Mouse (Mus musculus) CH12.LX (cell line): ENCODE measurements around the gene Cbfb. TPM values are rescaled to one million over a fixed set of nuclear protein-coding genes. Genes with fewer than 3 reads are reported as not detected.

ENCODE experiments used
- DNase-seq: peaks from one replicate; pipeline ENCODE4 v3.0.0-alpha.2; 2013; ENCODE audit errors: extremely low read depth
- H3K27ac ChIP-seq: 2 replicates; pipeline ENCODE4 v1.5.1; 2012; ENCODE audit warnings: low read depth, mild to moderate bottlenecking, control low read depth, moderate library complexity; ENCODE audit not compliant: insufficient read depth
- H3K27me3 ChIP-seq: replicated peaks from 2 replicates; pipeline ENCODE3; 2012; ENCODE audit warnings: inconsistent platforms
- H3K36me3 ChIP-seq, 2 experiments: replicated peaks in 1 of 2; 2 replicates each; pipeline versions ENCODE3 to v1.6.1; 2012; ENCODE audit warnings: inconsistent platforms in 1 of 2, low read length in 1 of 2, mild to moderate bottlenecking in 1 of 2, mixed read lengths in 1 of 2, moderate library complexity in 1 of 2; ENCODE audit not compliant: control insufficient read depth in 1 of 2, insufficient read depth in 1 of 2
- H3K4me1 ChIP-seq, 2 experiments: 2 replicates each; pipeline ENCODE4 v1.6.1; 2012; ENCODE audit warnings: inconsistent platforms in 1 of 2, moderate library complexity in 1 of 2; ENCODE audit not compliant: insufficient read depth in 2 of 2, control insufficient read depth in 1 of 2
- H3K4me2 ChIP-seq: 2 replicates; pipeline ENCODE4 v1.6.1; 2012; ENCODE audit warnings: low read depth, mild to moderate bottlenecking, control low read depth; ENCODE audit not compliant: poor library complexity, insufficient read depth, severe bottlenecking
- H3K4me3 ChIP-seq, 3 experiments: fragments of 150-350 bp in 1 of 3; sonication (generic) in 1 of 3; replicated peaks in 1 of 3; 2 replicates each; pipeline versions ENCODE3 to v1.5.1; 2011 to 2012; ENCODE audit warnings: low read depth in 2 of 3, low read length in 2 of 3, mild to moderate bottlenecking in 2 of 3, moderate library complexity in 2 of 3, control low read depth in 1 of 3, improper control_type of control experiment in 1 of 3, inconsistent platforms in 1 of 3, mixed read lengths in 1 of 3; ENCODE audit not compliant: poor library complexity in 1 of 3
- H3K79me2 ChIP-seq: replicated peaks from 2 replicates; pipeline ENCODE4 v1.6.1; 2012; ENCODE audit warnings: mild to moderate bottlenecking, moderate library complexity; ENCODE audit not compliant: control insufficient read depth, poor library complexity, insufficient read depth, severe bottlenecking; ENCODE audit errors: extremely low read depth
- H3K9ac ChIP-seq: 2 replicates; pipeline ENCODE4 v1.6.1; 2012; ENCODE audit warnings: low read depth, mild to moderate bottlenecking, control low read depth, moderate library complexity; ENCODE audit not compliant: insufficient read depth
- H3K9me3 ChIP-seq: replicated peaks from 2 replicates; pipeline ENCODE3; 2012; ENCODE audit warnings: low read length, inconsistent platforms, mixed read lengths
- CHD1 ChIP-seq: IDR thresholded peaks from 2 replicates; pipeline ENCODE4 v1.6.1; 2012; ENCODE audit warnings: low read depth, low read length, improper control_type of control experiment, inconsistent platforms
- CHD2 ChIP-seq: IDR thresholded peaks from 2 replicates; pipeline ENCODE4 v1.6.1; 2011; ENCODE audit warnings: low read length, improper control_type of control experiment
- E2F4 ChIP-seq: IDR thresholded peaks from 2 replicates; pipeline ENCODE4 v1.6.1; 2011; ENCODE audit warnings: low read depth, low read length, improper control_type of control experiment; ENCODE audit not compliant: insufficient replicate concordance
- EP300 ChIP-seq: IDR thresholded peaks from 2 replicates; pipeline ENCODE4 v1.6.1; 2011; ENCODE audit warnings: low read length, improper control_type of control experiment
- ETS1 ChIP-seq: conservative IDR thresholded peaks from 2 replicates; pipeline ENCODE4 v1.6.1; 2012; ENCODE audit warnings: low read depth, mild to moderate bottlenecking, inconsistent platforms, low read length, improper control_type of control experiment, moderate library complexity
- HCFC1 ChIP-seq: IDR thresholded peaks from 2 replicates; pipeline ENCODE4 v1.6.1; 2012; ENCODE audit warnings: low read depth, mild to moderate bottlenecking, inconsistent platforms, low read length, improper control_type of control experiment
- JUN ChIP-seq: IDR thresholded peaks from 2 replicates; pipeline ENCODE4 v1.6.1; 2011; ENCODE audit warnings: low read depth, mild to moderate bottlenecking, low read length, improper control_type of control experiment, moderate library complexity; ENCODE audit not compliant: insufficient read depth
- JUND ChIP-seq: conservative IDR thresholded peaks from 2 replicates; pipeline ENCODE4 v1.6.1; 2011; ENCODE audit warnings: low read depth, low read length, improper control_type of control experiment
- MAFK ChIP-seq: IDR thresholded peaks from 2 replicates; pipeline ENCODE4 v1.6.1; 2011; ENCODE audit warnings: low read length, improper control_type of control experiment; ENCODE audit not compliant: insufficient replicate concordance
- MAX ChIP-seq: IDR thresholded peaks from 2 replicates; pipeline ENCODE4 v1.6.1; 2011; ENCODE audit warnings: low read length, improper control_type of control experiment
- MAZ ChIP-seq: IDR thresholded peaks from 2 replicates; pipeline ENCODE4 v1.6.1; 2012; ENCODE audit warnings: low read depth, mild to moderate bottlenecking, inconsistent platforms, low read length, improper control_type of control experiment, moderate library complexity
- MXI1 ChIP-seq: IDR thresholded peaks from 2 replicates; pipeline ENCODE4 v1.6.1; 2011; ENCODE audit warnings: mild to moderate bottlenecking, low read depth, low read length, improper control_type of control experiment
- RAD21 ChIP-seq: IDR thresholded peaks from 2 replicates; pipeline ENCODE4 v1.6.1; 2011; ENCODE audit warnings: low read depth, mild to moderate bottlenecking, low read length, improper control_type of control experiment, moderate library complexity
- SMC3 ChIP-seq: IDR thresholded peaks from 2 replicates; pipeline ENCODE4 v1.6.1; 2011; ENCODE audit warnings: low read depth, low read length, improper control_type of control experiment
- TBP ChIP-seq: conservative IDR thresholded peaks from 2 replicates; pipeline ENCODE4 v1.6.1; 2011; ENCODE audit warnings: low read depth, low read length, improper control_type of control experiment
- ZC3H11A ChIP-seq: IDR thresholded peaks from 2 replicates; pipeline ENCODE4 v1.6.1; 2012; ENCODE audit warnings: low read depth, mild to moderate bottlenecking, inconsistent platforms, low read length, improper control_type of control experiment
- ZKSCAN1 ChIP-seq: IDR thresholded peaks from 2 replicates; pipeline ENCODE4 v1.6.1; 2012; ENCODE audit warnings: low read depth, inconsistent platforms, low read length, improper control_type of control experiment, borderline replicate concordance
- ZNF384 ChIP-seq: IDR thresholded peaks from 2 replicates; pipeline ENCODE4 v1.6.1; 2012; ENCODE audit warnings: low read depth, low read length, improper control_type of control experiment, inconsistent platforms
- dilution Hi-C: fragments of 300-500 bp; cut with MboI; formaldehyde crosslinking; loops from 2 replicates; pipeline ENCODE4 v1.14.3; 2020; ENCODE audit warnings: low sequenced_read_pairs; ENCODE audit not compliant: extremely low pct_unique_long_range_greater_than_20kb, extremely low pct_ligation_motif_present
- in situ Hi-C: fragments of 300-500 bp; cut with MboI; formaldehyde crosslinking; loops from 3 replicates; pipeline ENCODE4 v1.14.3; 2019; ENCODE audit warnings: low sequenced_read_pairs, low pct_ligation_motif_present, low pct_unique_long_range_greater_than_20kb, mixed read lengths
- polyA plus RNA-seq: library from polyadenylated mRNA; unstranded; fragments of >175 nt; gene quantifications from 2 replicates; pipeline ENCODE4 v1.2.1, GENCODE M21; 2012; ENCODE audit warnings: low read depth; ENCODE audit not compliant: insufficient read length
- total RNA-seq, 2 experiments: library from RNA; depleted of rRNA; stranded (reverse); fragments of 300-350 nt in 1 of 2; fragments of >200 nt in 1 of 2; gene quantifications; 2 replicates each; pipeline ENCODE4 v1.2.3; 2012 to 2014

Cbfb gene
- total and polyA plus RNA-seq, 3 experiments = 49.7 to 170 (median 97.7) TPM

- no peak overlapping the region for H3K4me2 ChIP-seq
- TF ChIP-seq E2F4 (no peak), RAD21 (no peak), MAX (no peak), CHD2 (no peak), ETS1 (no peak), CHD1 (no peak), JUN (no peak), JUND (no peak), ZNF384 (no peak), SMC3 (no peak), ZKSCAN1 (no peak)
- TF ChIP-seq, all 38 proteins: peak for 0
- Histone ChIP-seq H3K9me3 (no peaks in the 10 kb centered on the region), H3K4me1 (peaks cover 0 to 3% of the 10 kb centered on the region in 2 experiments; a peak in 1 of 4 replicates), H3K36me3 (peaks cover 47 to 81% of the 10 kb centered on the region in 2 experiments), H3K9ac (no peak overlapping the region), H3K27ac (no peak overlapping the region), H3K4me3 (no peak overlapping the region), H3K79me2 (no peaks in the 10 kb centered on the region), H3K27me3 (no peaks in the 10 kb centered on the region)
- DNase-seq = no peak
- dilution Hi-C loops (no loop called here), in situ Hi-C loops (no loop called here)
Measured at GRCm38 (mm10) chr8:105237442-105238142, 67.1 kb downstream of the Cbfb start.

GRCm38 (mm10) chr8:105241016-105241415 is 70.5 kb downstream of the Cbfb start:
- Histone ChIP-seq H3K9me3 (no peaks in the 10 kb centered on the region), H3K4me1 (no peaks in the 10 kb centered on the region), H3K27me3 (no peaks in the 10 kb centered on the region), H3K9ac (no peak overlapping the region), H3K79me2 (no peaks in the 10 kb centered on the region), H3K4me2 (no peak overlapping the region), H3K36me3 (peaks cover 35 to 81% of the 10 kb centered on the region in 2 experiments), H3K4me3 (no peak overlapping the region), H3K27ac (no peak overlapping the region)
- dilution Hi-C loops (no loop called here), in situ Hi-C loops (no loop called here)
- TF ChIP-seq HCFC1 = no peak
- TF ChIP-seq ZC3H11A = no peak
- DNase-seq = no peak

DNA sequence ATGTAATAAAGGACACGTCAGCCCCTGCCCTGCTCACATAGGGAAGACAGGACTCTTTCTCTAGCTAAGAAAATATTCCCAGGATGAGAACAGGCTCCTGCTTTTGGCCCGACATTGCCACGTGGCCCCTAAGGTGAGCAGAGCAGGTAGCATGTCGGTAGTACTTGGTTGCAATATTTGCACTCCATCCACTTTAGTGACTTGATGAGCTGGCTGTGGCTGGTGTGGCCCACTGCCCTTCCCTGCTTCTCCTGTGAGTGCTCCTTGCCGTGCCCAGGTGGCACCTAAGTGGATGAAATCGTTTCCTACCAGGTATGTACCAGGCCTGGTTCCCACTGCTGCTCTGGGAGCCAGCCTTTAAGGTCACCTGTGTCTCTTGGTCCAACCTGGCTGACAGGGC is 81.5 kb downstream of the Cbfb start:
- in situ Hi-C loops = no loop called here
- TF ChIP-seq HCFC1 (no peak), TBP (no peak), MAZ (no peak), MAX (no peak), MXI1 (no peak), EP300 (no peak), ZC3H11A (no peak), MAFK (no peak)
- TF ChIP-seq, all 38 proteins: peak for 0
- dilution Hi-C loops = no loop called here
- H3K4me1 ChIP-seq = peaks cover 7 to 17% of the 10 kb centered on the region in 2 experiments
- H3K36me3 ChIP-seq = peaks cover 49 to 88% of the 10 kb centered on the region in 2 experiments
- no peak overlapping the region for H3K27ac ChIP-seq
- no peak for DNase-seq
- no peak overlapping the region for H3K9ac ChIP-seq
- no peak overlapping the region for H3K4me3 ChIP-seq
- no peaks in the 10 kb centered on the region for H3K27me3 ChIP-seq
- H3K79me2 ChIP-seq = no peaks in the 10 kb centered on the region
- H3K9me3 ChIP-seq = no peaks in the 10 kb centered on the region
- H3K4me2 ChIP-seq = no peak overlapping the region
